Mouse (Mus musculus) mouse trophoblast stem cell (cell line): ENCODE results near the gene 5730507C01Rik.
"Not testable (repeated sequence)": the region's sequence is repeated elsewhere in the genome, so short reads cannot be mapped to it uniquely, and the experiment has no call there.

Experiments used
- in situ Hi-C, 2 experiments: fragments of 300-500 bp; cut with MseI, MboI; formaldehyde crosslinking; loops; 2 replicates in 1 of 2; 3 replicates in 1 of 2; pipeline ENCODE4 v1.15.1; 2025

5730507C01Rik gene

GRCm38 (mm10) chr12:18514171-18514570 lies at the start of gene 5730507C01Rik:
5730507C01Rik (plus strand) TSS chr12:18514510.
- in situ Hi-C loops = no loop called here

- in situ Hi-C loops = not testable (repeated sequence)
These were observed 306 bp downstream of the 5730507C01Rik start for GRCm38 (mm10) chr12:18514616-18515015.

- in situ Hi-C loops = not testable (repeated sequence)
These were observed 767 bp downstream of the 5730507C01Rik start for GRCm38 (mm10) chr12:18515077-18515476.
